Mouse (Mus musculus) heart, postnatal 0 days (tissue): ENCODE results near the gene Cdca4. TPM values are rescaled to one million over a fixed set of nuclear protein-coding genes. Genes with fewer than 3 reads are reported as not detected.

Experiments used
- ATAC-seq: fragments of 200-750 bp; cut with Nextera tagmentation; 2 replicates; pipeline ENCODE4 v1.8.0; 2017; ENCODE audit warnings: low read depth, moderate number of reproducible peaks, moderate library complexity; ENCODE audit not compliant: insufficient read depth
- DNase-seq: peaks from one replicate; pipeline ENCODE4 v3.0.0-alpha.2; 2016; ENCODE audit warnings: low spot score
- H3K27ac ChIP-seq: fragments of 300-500 bp; sonication (generic); 2 replicates; pipeline ENCODE4 v1.5.1; 2014; ENCODE audit warnings: low read depth, mild to moderate bottlenecking
- H3K27me3 ChIP-seq: fragments of 300-500 bp; sonication (generic); 2 replicates; pipeline ENCODE4 v1.6.1; 2014; ENCODE audit warnings: low read length, mixed read lengths; ENCODE audit not compliant: control insufficient read depth, insufficient read depth
- H3K36me3 ChIP-seq: fragments of 300-500 bp; sonication (generic); replicated peaks from 2 replicates; pipeline ENCODE4 v1.6.1; 2014; ENCODE audit warnings: low read length, mixed read lengths; ENCODE audit not compliant: control insufficient read depth, insufficient read depth
- H3K4me1 ChIP-seq: fragments of 300-500 bp; sonication (generic); 2 replicates; pipeline ENCODE4 v1.6.1; 2014; ENCODE audit warnings: antibody characterized with exemption; ENCODE audit not compliant: control insufficient read depth, insufficient read depth
- H3K4me2 ChIP-seq: fragments of 300-500 bp; sonication (generic); 2 replicates; pipeline ENCODE4 v1.6.1; 2014; ENCODE audit warnings: low read depth, mild to moderate bottlenecking, low read length, moderate library complexity
- H3K4me3 ChIP-seq: fragments of 300-500 bp; sonication (generic); 2 replicates; pipeline ENCODE4 v1.5.1; 2014; ENCODE audit warnings: low read depth, low read length
- H3K9ac ChIP-seq: fragments of 300-500 bp; sonication (generic); replicated peaks from 2 replicates; pipeline ENCODE4 v1.6.1; 2014; ENCODE audit warnings: low read depth, low read length, mixed read lengths
- H3K9me3 ChIP-seq: fragments of 300-500 bp; sonication (generic); replicated peaks from 2 replicates; pipeline ENCODE4 v1.6.1; 2016; ENCODE audit warnings: low read length; ENCODE audit not compliant: control insufficient read depth
- CTCF ChIP-seq: IDR thresholded peaks from 2 replicates; pipeline ENCODE4 v1.5.1; 2016; ENCODE audit warnings: antibody characterized with exemption, control low read depth, low read depth
- EP300 ChIP-seq: IDR thresholded peaks from 2 replicates; pipeline ENCODE4 v1.6.1; 2016; ENCODE audit warnings: antibody characterized with exemption, low read depth
- WGBS: fragments of 180-500 bp; shearing (Covaris S2); extraction: QIAGEN DNeasy Blood & Tissue Kit; methylation state at CpG from one replicate; pipeline ENCODE4 v1.1.7; 2014; 5-methylcytosine and 5-hydroxymethylcytosine counted together
- polyA plus RNA-seq: library from polyadenylated mRNA; unstranded; fragments of >200 nt; fragmentation: Nextera tagmentation; extraction: Ambion mirVana; gene quantifications from 2 replicates; pipeline ENCODE4 v1.2.1, GENCODE M21; 2015
- total RNA-seq: library from RNA; depleted of rRNA; stranded (reverse); fragments of >200 nt; gene quantifications from 2 replicates; pipeline ENCODE4 v1.2.3, GENCODE M21; 2014; ENCODE audit warnings: low replicate concordance

The Cdca4 gene
- total and polyA plus RNA-seq, 2 experiments from 2014 or later, result 18.6 to 27.7 TPM

DNA sequence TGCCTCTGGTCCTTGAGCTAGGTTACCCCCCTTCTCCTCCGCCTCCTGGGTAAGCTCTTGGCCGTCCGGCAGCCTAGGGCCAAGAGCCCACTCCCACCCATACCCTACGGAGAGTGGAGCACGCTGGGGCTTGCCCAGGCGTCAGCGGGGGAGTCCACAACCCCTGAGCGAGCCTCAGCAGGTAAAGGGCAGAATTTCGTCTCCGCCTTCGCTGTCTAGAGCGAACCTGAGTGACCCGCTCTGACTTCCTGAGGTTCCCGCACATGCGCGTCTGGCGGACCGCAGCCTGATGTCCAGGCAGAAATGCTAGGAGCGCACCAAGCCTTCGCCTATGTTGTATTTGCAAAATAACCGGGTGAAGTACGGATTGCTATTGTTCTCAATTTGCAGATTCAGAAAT is 45.0 kb upstream of the Cdca4 start:
- DNase-seq (no peak), ATAC-seq (no peak)
- Histone ChIP-seq H3K27ac (no peak overlapping the region), H3K4me1 (peaks cover 9% of the 10 kb centered on the region; the same call in 1 of the 2 replicates), H3K27me3 (peaks cover 78% of the 10 kb centered on the region), H3K9me3 (no peaks in the 10 kb centered on the region), H3K9ac (no peak overlapping the region), H3K36me3 (no peaks in the 10 kb centered on the region), H3K4me3 (peak overlapping the region; percentile 1; the same call in 1 of the 2 replicates), H3K4me2 (peak overlapping the region; percentile 44)
- TF ChIP-seq CTCF, result no peak
- no peak for TF ChIP-seq EP300
- WGBS, result 22% methylated on average over 22 of the region's 22 CpGs

- Histone ChIP-seq H3K9ac (no peak overlapping the region), H3K4me2 (peak overlapping the region; percentile 44), H3K4me3 (peak overlapping the region; percentile 1; the same call in 1 of the 2 replicates), H3K9me3 (no peaks in the 10 kb centered on the region), H3K36me3 (no peaks in the 10 kb centered on the region), H3K27me3 (peaks cover 74% of the 10 kb centered on the region), H3K4me1 (peaks cover 9% of the 10 kb centered on the region; the same call in 1 of the 2 replicates), H3K27ac (no peak overlapping the region)
- 17% methylated on average over 18 of the region's 18 CpGs for WGBS
- peak; percentile 34; the same call in 1 of the 2 replicates for ATAC-seq
- no peak for DNase-seq
- TF ChIP-seq CTCF (peak; percentile 73), EP300 (no peak)
Measured at GRCm38 (mm10) chr12:112873452-112874190, 44.4 kb upstream of the Cdca4 start.

DNA sequence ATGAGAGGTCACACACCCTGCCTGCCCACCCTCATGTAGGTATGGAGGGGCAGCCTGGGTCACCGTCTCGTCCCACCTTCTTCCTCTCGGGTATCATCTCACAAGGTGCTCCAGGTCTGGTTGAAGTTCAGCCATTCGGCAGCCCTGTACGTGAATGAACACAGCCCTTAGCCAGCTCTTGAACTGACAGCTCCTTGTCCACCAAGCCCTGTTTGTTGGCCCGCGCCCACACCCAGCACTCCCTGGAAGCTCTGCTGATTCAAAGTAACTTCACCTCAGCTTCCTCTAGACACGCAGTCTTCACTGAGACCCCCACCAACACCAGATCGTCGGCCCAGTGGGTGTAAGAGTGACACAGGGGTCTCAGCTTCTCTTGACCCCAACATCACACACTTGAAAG is 43.8 kb upstream of the Cdca4 start:
- DNase-seq, result no peak
- H3K4me2 ChIP-seq, result no peak overlapping the region
- no peak overlapping the region for H3K9ac ChIP-seq
- TF ChIP-seq CTCF (no peak), EP300 (no peak)
- ATAC-seq, result no peak
- no peak overlapping the region for H3K27ac ChIP-seq
- WGBS, result 75% methylated on average over 10 of the region's 10 CpGs
- peaks cover 9% of the 10 kb centered on the region; the same call in 1 of the 2 replicates for H3K4me1 ChIP-seq
- no peaks in the 10 kb centered on the region for H3K36me3 ChIP-seq
- peaks cover 68% of the 10 kb centered on the region for H3K27me3 ChIP-seq
- no peaks in the 10 kb centered on the region for H3K9me3 ChIP-seq
- H3K4me3 ChIP-seq, result no peak overlapping the region

GRCm38 (mm10) chr12:112871272-112871671 is 42.0 kb upstream of the Cdca4 start:
- Histone ChIP-seq H3K27me3 (peaks cover 51% of the 10 kb centered on the region), H3K27ac (no peak overlapping the region), H3K9me3 (no peaks in the 10 kb centered on the region), H3K4me1 (peaks cover 5% of the 10 kb centered on the region; the same call in 1 of the 2 replicates), H3K9ac (no peak overlapping the region), H3K36me3 (no peaks in the 10 kb centered on the region), H3K4me3 (no peak overlapping the region), H3K4me2 (no peak overlapping the region)
- WGBS, result 88% methylated on average over 2 of the region's 2 CpGs
- TF ChIP-seq CTCF (no peak), EP300 (no peak)
- ATAC-seq, result no peak
- DNase-seq, result no peak

- Histone ChIP-seq H3K36me3 (no peaks in the 10 kb centered on the region), H3K27me3 (peaks cover 46% of the 10 kb centered on the region), H3K4me2 (no peak overlapping the region), H3K9ac (no peak overlapping the region), H3K4me1 (peaks cover 5% of the 10 kb centered on the region; the same call in 1 of the 2 replicates), H3K27ac (no peak overlapping the region), H3K9me3 (no peaks in the 10 kb centered on the region), H3K4me3 (no peak overlapping the region)
- TF ChIP-seq EP300, result no peak
- no peak for TF ChIP-seq CTCF
- 57% methylated on average over 13 of the region's 13 CpGs for WGBS
- DNase-seq (no peak), ATAC-seq (no peak)
Measured at GRCm38 (mm10) chr12:112870775-112871174, 41.6 kb upstream of the Cdca4 start.
